8 mouse cellular contexts compared by ENCODE assay signal in the genomic region with DNA sequence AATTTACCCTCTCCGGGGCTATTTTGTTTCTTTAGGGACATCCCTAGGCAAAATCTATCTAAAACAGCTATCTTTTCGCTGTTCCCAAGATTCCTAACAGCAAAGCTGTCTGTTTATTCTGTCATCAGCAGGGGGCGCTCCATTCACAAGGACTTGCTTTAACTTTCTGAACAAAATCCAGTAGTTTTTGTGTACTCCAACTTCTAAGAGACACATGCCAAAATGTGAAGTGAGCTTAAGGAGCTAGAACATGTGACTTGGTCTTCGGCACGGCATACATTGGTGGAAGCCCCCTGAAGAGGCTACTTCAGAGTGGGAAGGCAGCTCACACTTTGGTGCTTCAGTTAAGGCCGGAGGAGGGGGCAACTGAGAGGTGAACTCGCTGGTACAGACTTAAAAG. TPM values are rescaled to one million over a fixed set of nuclear protein-coding genes. Genes with fewer than 3 reads are reported as not detected.
A peak's percentile ranks its signal among the peaks of the same experiment; 100 is the strongest.
DNase-seq lines count a peak whose midpoint lies in the region; ATAC-seq lines count a peak whose summit lies in the region.

No protein-coding gene starts in this region.

- H3K79me2 ChIP-seq in macrophage (ENCODE audit: inconsistent target): no peaks in the 10 kb centered on the region

- H3K9ac ChIP-seq in forebrain, embryonic 11.5 days (ENCODE audit: low read length): no peak overlapping the region
- H3K9ac ChIP-seq in forebrain, embryonic 15.5 days (replicated peaks): no peak overlapping the region
- no peak overlapping the region for H3K9ac ChIP-seq in stomach, embryonic 15.5 days

- H3K4me1 ChIP-seq in forebrain, embryonic 11.5 days (replicated peaks; ENCODE audit: control insufficient read depth, insufficient read depth, low read length): no peaks in the 10 kb centered on the region
- H3K4me1 ChIP-seq in forebrain, embryonic 15.5 days: no peaks in the 10 kb centered on the region
- no peaks in the 10 kb centered on the region for H3K4me1 ChIP-seq in stomach, embryonic 15.5 days

- no peak overlapping the region for H3K4me2 ChIP-seq in forebrain, embryonic 11.5 days (ENCODE audit: low read depth, low read length, severe bottlenecking)
- no peak overlapping the region for H3K4me2 ChIP-seq in forebrain, embryonic 15.5 days (replicated peaks)
- H3K4me2 ChIP-seq in stomach, embryonic 15.5 days: no peak overlapping the region

- peak; percentile 74 for DNase-seq in forebrain, embryonic 11.5 days (ENCODE audit: low spot score)
- DNase-seq in NIH3T3 (ENCODE audit: low read depth): peak; percentile 94
- DNase-seq in cerebellum, postnatal 10 days: peak; percentile 82 to 86
- DNase-seq in gastrocnemius, postnatal 36 days: peak; percentile 32 to 64
- DNase-seq in layer of hippocampus, postnatal 25 days (ENCODE audit: extremely low spot score in 1 of 2, low spot score in 1 of 2): peak; percentile 53 to 89

- no peaks in the 10 kb centered on the region for H3K9me3 ChIP-seq in forebrain, embryonic 11.5 days (ENCODE audit: control insufficient read depth, low read length)
- no peaks in the 10 kb centered on the region for H3K9me3 ChIP-seq in forebrain, embryonic 15.5 days
- no peaks in the 10 kb centered on the region for H3K9me3 ChIP-seq in stomach, embryonic 15.5 days

- H3K36me3 ChIP-seq in forebrain, embryonic 11.5 days (ENCODE audit: control insufficient read depth, insufficient read depth, low read length): no peaks in the 10 kb centered on the region
- H3K36me3 ChIP-seq in forebrain, embryonic 15.5 days: no peaks in the 10 kb centered on the region
- no peaks in the 10 kb centered on the region for H3K36me3 ChIP-seq in macrophage (ENCODE audit: inconsistent target)
- H3K36me3 ChIP-seq in stomach, embryonic 15.5 days: no peaks in the 10 kb centered on the region

- H3K4me3 ChIP-seq in forebrain, embryonic 11.5 days (ENCODE audit: low read depth, low read length): no peak overlapping the region
- H3K4me3 ChIP-seq in forebrain, embryonic 15.5 days: no peak overlapping the region
- no peak overlapping the region for H3K4me3 ChIP-seq in macrophage (ENCODE audit: inconsistent target)
- no peak overlapping the region for H3K4me3 ChIP-seq in stomach, embryonic 15.5 days (replicated peaks)

- 48% methylated on average over 7 of the region's 7 CpGs for WGBS in forebrain, embryonic 11.5 days
- WGBS in forebrain, embryonic 15.5 days: 35% methylated on average over 7 of the region's 7 CpGs
- 63% methylated on average over 7 of the region's 7 CpGs for WGBS in macrophage (ENCODE audit: missing documents)
- 36% methylated on average over 7 of the region's 7 CpGs for WGBS in stomach, embryonic 15.5 days

- 0 out of 2 replicates have a peak, but pooled peaks have one; percentile 27 for ATAC-seq in forebrain, embryonic 11.5 days (replicated peaks; ENCODE audit: low FRiP score)
- no peak for ATAC-seq in forebrain, embryonic 15.5 days (replicated peaks)
- 0 out of 2 replicates have a peak, but pooled peaks have one; percentile 22 for ATAC-seq in stomach, embryonic 15.5 days (ENCODE audit: insufficient read depth, low FRiP score, low read depth)

- H3K27me3 ChIP-seq in forebrain, embryonic 11.5 days (ENCODE audit: control insufficient read depth, insufficient read depth, low read length): no peaks in the 10 kb centered on the region
- H3K27me3 ChIP-seq in forebrain, embryonic 15.5 days: no peaks in the 10 kb centered on the region
- no peaks in the 10 kb centered on the region for H3K27me3 ChIP-seq in stomach, embryonic 15.5 days (replicated peaks)

- no peak overlapping the region for H3K27ac ChIP-seq in forebrain, embryonic 11.5 days (ENCODE audit: low read depth, low read length)
- H3K27ac ChIP-seq in forebrain, embryonic 15.5 days (replicated peaks): no peak overlapping the region
- H3K27ac ChIP-seq in macrophage: peak overlapping the region; percentile 68
- H3K27ac ChIP-seq in stomach, embryonic 15.5 days: no peak overlapping the region

- intact Hi-C loops in gastrocnemius, postnatal 36 days (cut with DNase I): loop anchor here (5.0 to 10.0 kb wide), 2 partner anchors 56 to 523 kb away; partner anchors contain the start of gene Cyp1b1

RNA-seq across cellular contexts. Expression of gene Rmdn2, which starts 49.7 kb away (rescaled TPM):
- polyA plus RNA-seq in forebrain, embryonic 11.5 days (2014; fragmentation: Nextera tagmentation; extraction: Ambion mirVana): 4.8 and 5.0 TPM in 2 replicates
- polyA plus RNA-seq in forebrain, embryonic 15.5 days (2015; fragmentation: Nextera tagmentation; extraction: Ambion mirVana): 4.4 and 5.9 TPM in 2 replicates
- total RNA-seq in gastrocnemius, postnatal 36 days (2021): 10 to 100 TPM in 1 of 2 experiments, 1 to 10 TPM in 1; 8.4 to 10.1 TPM
- total RNA-seq in layer of hippocampus, postnatal 25 days (2021): 10 to 100 TPM in 1 of 2 experiments, 1 to 10 TPM in 1; 9.1 to 10.5 TPM
- 10 to 100 TPM in 11 of 26 experiments, 1 to 10 TPM in 15; 5.2 to 18.1 (median 7.5) TPM for total RNA-seq in macrophage (2018; cell fraction: chromatin; rRNA removed)
- total RNA-seq in macrophage (2018; cell fraction: cytosol; rRNA removed): 1 to 10 TPM; 3.0 to 6.0 (median 4.2) TPM
- total RNA-seq in macrophage (2018; cell fraction: nucleus; rRNA removed): 10 to 100 TPM in 4 of 26 experiments, 1 to 10 TPM in 22; 2.1 to 14.0 (median 6.5) TPM
- polyA plus RNA-seq in macrophage (2018): 3.9 to 8.2 TPM (median 6.8 TPM) in 3 replicates
- 8.9 and 10.2 TPM in 2 replicates for polyA plus RNA-seq in stomach, embryonic 15.5 days (2015; fragmentation: Nextera tagmentation; extraction: Ambion mirVana)

RNA-seq across cellular contexts. Expression of gene Cyp1b1, which starts 53.5 kb away (rescaled TPM):
- polyA plus RNA-seq in forebrain, embryonic 11.5 days (2014; fragmentation: Nextera tagmentation; extraction: Ambion mirVana): 1.6 and 2.1 TPM in 2 replicates
- 3.5 and 4.2 TPM in 2 replicates for polyA plus RNA-seq in forebrain, embryonic 15.5 days (2015; fragmentation: Nextera tagmentation; extraction: Ambion mirVana)
- total RNA-seq in gastrocnemius, postnatal 36 days (2021): 1 to 10 TPM in 1 of 2 experiments, under 1 TPM in 1; 0.26 to 1.3 TPM
- total RNA-seq in layer of hippocampus, postnatal 25 days (2021): 1 to 10 TPM; 2.8 to 3.1 TPM
- total RNA-seq in macrophage (2018; cell fraction: chromatin; rRNA removed): 1 to 10 TPM in 2 of 26 experiments, under 1 TPM in 3, not detected in 21; 0.12 to 6.6 (median 0.60) TPM
- under 1 TPM in 23 of 26 experiments, not detected in 3; 0.03 to 0.24 (median 0.06) TPM for total RNA-seq in macrophage (2018; cell fraction: cytosol; rRNA removed)
- total RNA-seq in macrophage (2018; cell fraction: nucleus; rRNA removed): under 1 TPM in 8 of 26 experiments, not detected in 18; 0.12 to 0.75 (median 0.17) TPM
- polyA plus RNA-seq in macrophage (2018): 0.06 to 0.30 TPM in 2 of 3 replicates, not detected in the other
- polyA plus RNA-seq in stomach, embryonic 15.5 days (2015; fragmentation: Nextera tagmentation; extraction: Ambion mirVana): 7.7 and 9.1 TPM in 2 replicates
